Mouse (Mus musculus): Measurements from ENCODE around the gene Dusp7. TPM values are rescaled to one million over a fixed set of nuclear protein-coding genes. Genes with fewer than 3 reads are reported as not detected.

Dusp7 gene
- polyA plus RNA-seq, 1 experiment from 2014 or later: 44.9 TPM

GRCm38 (mm10) chr9:106340501-106341312 lies 27.7 kb upstream of the Dusp7 start:
- H3K27ac ChIP-seq: peak overlapping the region; percentile 93
- 13% methylated on average over 13 of the region's 13 CpGs for WGBS
- H3K36me3 ChIP-seq: 0 out of 2 replicates have a peak, but pooled peaks cover 5% of the 10 kb centered on the region
- peaks cover 91% of the 10 kb centered on the region for H3K4me1 ChIP-seq
- H3K4me3 ChIP-seq: peak overlapping the region; percentile 27
- peak; percentile 61 for DNase-seq (ENCODE audit: low spot score)
- no peaks in the 10 kb centered on the region for H3K27me3 ChIP-seq (ENCODE audit: low read depth, poor library complexity, severe bottlenecking)
- H3K9me3 ChIP-seq (replicated peaks): no peaks in the 10 kb centered on the region

DNA sequence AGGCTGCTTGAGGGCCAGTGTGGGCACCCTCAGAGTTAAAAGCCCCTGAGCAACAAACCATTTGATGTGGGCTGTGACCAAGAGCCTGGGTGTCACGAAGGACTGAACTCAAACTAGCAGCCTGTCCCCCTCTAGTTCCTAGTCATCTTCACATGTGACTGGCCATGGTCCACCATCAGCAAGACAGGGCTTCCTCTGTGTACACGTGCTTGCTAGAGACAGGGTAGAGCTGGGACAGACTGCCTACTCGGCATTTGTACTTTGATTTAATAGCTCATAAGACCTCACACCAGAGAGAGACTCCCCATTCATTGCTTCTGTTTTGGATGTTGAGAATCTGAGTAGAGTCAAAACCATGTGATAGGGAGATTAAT lies 27.1 kb upstream of the Dusp7 start:
- H3K4me3 ChIP-seq: peak overlapping the region; percentile 27; the same call in 1 of the 2 replicates
- 0 out of 2 replicates have a peak, but pooled peaks cover 5% of the 10 kb centered on the region for H3K36me3 ChIP-seq
- DNase-seq (ENCODE audit: low spot score): no peak
- WGBS: 27% methylated on average over 3 of the region's 3 CpGs
- H3K27me3 ChIP-seq (ENCODE audit: low read depth, poor library complexity, severe bottlenecking): no peaks in the 10 kb centered on the region
- H3K4me1 ChIP-seq: peaks cover 92% of the 10 kb centered on the region
- H3K9me3 ChIP-seq (replicated peaks): no peaks in the 10 kb centered on the region
- peak overlapping the region; percentile 93 for H3K27ac ChIP-seq

DNA sequence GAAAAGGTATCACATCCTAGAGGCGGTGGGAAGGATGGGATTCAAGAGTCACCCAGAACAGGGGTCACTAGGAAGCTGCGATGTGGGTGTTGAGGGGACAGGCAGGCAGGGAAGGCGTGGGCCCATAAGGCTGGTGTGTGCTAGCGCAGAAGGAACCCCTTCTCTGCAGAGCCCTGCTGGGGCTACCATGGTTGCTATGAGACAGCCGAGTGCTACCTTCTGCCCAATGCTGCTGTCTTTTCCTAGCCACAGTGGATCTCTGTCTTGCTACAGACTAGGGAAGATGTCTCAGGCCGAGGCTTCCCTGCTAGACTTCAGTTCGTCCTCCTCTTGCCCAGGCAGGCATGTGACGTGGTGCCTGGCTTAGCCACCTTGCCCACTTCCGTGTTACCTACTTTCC lies 25.9 kb upstream of the Dusp7 start:
- Histone ChIP-seq H3K27me3 (ENCODE audit: low read depth, poor library complexity, severe bottlenecking) (no peaks in the 10 kb centered on the region), H3K9me3 (replicated peaks) (no peaks in the 10 kb centered on the region), H3K4me3 (no peak overlapping the region), H3K36me3 (no peaks in the 10 kb centered on the region), H3K27ac (peak overlapping the region; percentile 93), H3K4me1 (peaks cover 87% of the 10 kb centered on the region)
- no peak for DNase-seq (ENCODE audit: low spot score)
- 92% methylated on average over 9 of the region's 9 CpGs for WGBS

GRCm38 (mm10) chr9:106345167-106345566 lies 23.3 kb upstream of the Dusp7 start:
- H3K36me3 ChIP-seq: no peaks in the 10 kb centered on the region
- H3K4me3 ChIP-seq: no peak overlapping the region
- 47% methylated on average over 6 of the region's 6 CpGs for WGBS
- H3K27me3 ChIP-seq (ENCODE audit: low read depth, poor library complexity, severe bottlenecking): no peaks in the 10 kb centered on the region
- H3K9me3 ChIP-seq (replicated peaks): no peaks in the 10 kb centered on the region
- no peak for DNase-seq (ENCODE audit: low spot score)
- peaks cover 87% of the 10 kb centered on the region for H3K4me1 ChIP-seq
- peak overlapping the region; percentile 79 for H3K27ac ChIP-seq

DNA sequence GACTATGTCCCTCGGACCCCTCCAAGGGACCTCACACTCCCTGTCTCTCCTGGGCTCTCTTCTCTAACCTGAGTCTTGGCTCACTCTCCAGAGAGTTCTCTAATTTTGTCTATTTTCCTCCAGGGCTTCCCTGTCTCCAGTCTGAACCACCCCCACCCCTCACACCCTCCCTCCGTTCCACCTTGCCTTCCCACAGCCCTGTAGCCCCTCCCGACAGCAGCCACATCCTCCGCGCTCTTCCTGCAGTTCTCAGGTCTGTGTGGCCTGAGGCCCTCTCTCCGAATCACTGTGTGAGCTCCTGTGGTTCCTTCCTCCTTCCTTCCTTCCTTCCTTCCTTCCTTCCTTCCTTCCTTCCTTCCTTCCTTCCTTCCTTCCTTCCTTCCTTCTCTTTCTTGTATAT lies 22.8 kb upstream of the Dusp7 start:
- no peaks in the 10 kb centered on the region for H3K36me3 ChIP-seq
- H3K27me3 ChIP-seq (ENCODE audit: low read depth, poor library complexity, severe bottlenecking): no peaks in the 10 kb centered on the region
- H3K9me3 ChIP-seq (replicated peaks): no peaks in the 10 kb centered on the region
- no peak overlapping the region for H3K4me3 ChIP-seq
- H3K27ac ChIP-seq: peak overlapping the region; percentile 79
- DNase-seq (ENCODE audit: low spot score): no peak
- peaks cover 87% of the 10 kb centered on the region for H3K4me1 ChIP-seq
- WGBS: 44% methylated on average over 6 of the region's 6 CpGs

DNA sequence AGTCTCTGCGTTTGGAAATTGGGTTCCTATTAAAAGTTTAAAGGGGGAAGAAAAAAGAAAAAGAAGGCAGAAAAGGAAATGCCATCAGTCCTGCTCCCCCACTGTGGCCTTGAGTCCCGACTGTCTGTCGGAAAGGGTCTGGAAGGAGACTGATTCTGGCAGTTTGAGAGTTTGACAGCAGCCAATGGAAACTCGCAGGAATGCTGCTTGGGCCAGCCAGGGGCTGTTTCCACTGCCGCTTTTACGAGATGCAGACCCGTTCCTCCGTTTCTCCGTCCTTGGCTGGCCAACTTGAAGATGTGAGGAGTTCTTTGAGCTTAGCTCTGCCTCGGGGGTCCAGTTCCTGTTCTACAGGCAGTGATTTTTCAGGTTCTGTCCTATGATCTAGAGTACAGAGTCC lies 20.2 kb upstream of the Dusp7 start:
- Histone ChIP-seq H3K4me1 (peaks cover 87% of the 10 kb centered on the region), H3K4me3 (no peak overlapping the region), H3K36me3 (peaks cover 8% of the 10 kb centered on the region; the same call in 1 of the 2 replicates), H3K9me3 (replicated peaks) (no peaks in the 10 kb centered on the region), H3K27ac (peak overlapping the region; percentile 98), H3K27me3 (ENCODE audit: low read depth, poor library complexity, severe bottlenecking) (no peaks in the 10 kb centered on the region)
- no peak for DNase-seq (ENCODE audit: low spot score)
- 41% methylated on average over 10 of the region's 10 CpGs for WGBS

GRCm38 (mm10) chr9:106349075-106349474 lies 19.4 kb upstream of the Dusp7 start:
- H3K9me3 ChIP-seq (replicated peaks): no peaks in the 10 kb centered on the region
- 71% methylated on average over 2 of the region's 2 CpGs for WGBS
- peaks cover 94% of the 10 kb centered on the region for H3K4me1 ChIP-seq
- no peak for DNase-seq (ENCODE audit: low spot score)
- H3K27me3 ChIP-seq (ENCODE audit: low read depth, poor library complexity, severe bottlenecking): no peaks in the 10 kb centered on the region
- no peak overlapping the region for H3K4me3 ChIP-seq
- H3K27ac ChIP-seq: peak overlapping the region; percentile 98
- peaks cover 8% of the 10 kb centered on the region; the same call in 1 of the 2 replicates for H3K36me3 ChIP-seq

DNA sequence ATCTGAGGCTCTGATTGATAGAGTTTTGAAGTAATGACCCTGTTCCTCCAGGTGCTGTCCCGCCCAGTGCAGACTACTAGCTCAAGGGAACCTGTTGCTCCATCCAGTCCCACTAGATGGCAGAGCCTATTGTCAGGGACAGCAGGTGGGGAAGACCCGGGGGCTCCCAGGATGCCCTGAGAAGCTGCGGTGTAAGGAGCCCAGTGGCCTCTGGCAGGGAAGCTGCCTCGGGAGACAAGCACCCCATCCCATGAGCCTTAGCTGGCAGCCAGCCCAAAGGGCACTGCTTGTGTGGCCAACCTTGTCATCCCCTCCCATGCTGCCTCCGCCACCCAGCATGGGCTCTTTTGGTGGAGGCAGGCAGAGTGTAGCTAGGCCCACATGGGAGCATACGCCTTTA lies 17.3 kb upstream of the Dusp7 start:
- Histone ChIP-seq H3K4me3 (no peak overlapping the region), H3K9me3 (replicated peaks) (no peaks in the 10 kb centered on the region), H3K27me3 (ENCODE audit: low read depth, poor library complexity, severe bottlenecking) (no peaks in the 10 kb centered on the region), H3K36me3 (peaks cover 8% of the 10 kb centered on the region; the same call in 1 of the 2 replicates), H3K4me1 (peaks cover 95% of the 10 kb centered on the region), H3K27ac (peak overlapping the region; percentile 98)
- DNase-seq (ENCODE audit: low spot score): no peak
- WGBS: 71% methylated on average over 6 of the region's 6 CpGs

DNA sequence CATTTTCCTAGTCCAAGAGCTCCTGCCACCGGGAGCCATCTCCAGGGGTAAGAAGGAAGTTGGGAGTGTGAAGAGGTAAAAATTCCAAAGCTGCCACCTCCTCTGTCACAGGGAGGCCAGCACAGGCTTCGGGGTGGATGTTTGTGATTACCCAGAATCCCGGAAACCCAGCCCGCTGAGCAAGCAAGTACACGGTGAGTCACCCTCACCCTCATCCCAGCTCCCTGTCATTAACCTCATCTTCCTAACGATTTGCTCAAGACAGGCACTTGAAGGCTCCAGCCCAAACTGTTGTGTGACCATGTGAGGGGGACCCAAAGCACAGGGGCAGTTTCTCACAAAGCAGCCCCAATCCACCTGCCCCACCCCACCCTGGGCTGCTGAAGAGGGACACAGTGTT lies 14.7 kb upstream of the Dusp7 start:
- 49% methylated on average over 6 of the region's 6 CpGs for WGBS
- H3K27ac ChIP-seq: peak overlapping the region; percentile 98
- H3K4me1 ChIP-seq: peaks cover 100% of the 10 kb centered on the region
- H3K36me3 ChIP-seq: peaks cover 8% of the 10 kb centered on the region; the same call in 1 of the 2 replicates
- no peaks in the 10 kb centered on the region for H3K27me3 ChIP-seq (ENCODE audit: low read depth, poor library complexity, severe bottlenecking)
- DNase-seq (ENCODE audit: low spot score): no peak
- H3K4me3 ChIP-seq: no peak overlapping the region
- H3K9me3 ChIP-seq (replicated peaks): no peaks in the 10 kb centered on the region

DNA sequence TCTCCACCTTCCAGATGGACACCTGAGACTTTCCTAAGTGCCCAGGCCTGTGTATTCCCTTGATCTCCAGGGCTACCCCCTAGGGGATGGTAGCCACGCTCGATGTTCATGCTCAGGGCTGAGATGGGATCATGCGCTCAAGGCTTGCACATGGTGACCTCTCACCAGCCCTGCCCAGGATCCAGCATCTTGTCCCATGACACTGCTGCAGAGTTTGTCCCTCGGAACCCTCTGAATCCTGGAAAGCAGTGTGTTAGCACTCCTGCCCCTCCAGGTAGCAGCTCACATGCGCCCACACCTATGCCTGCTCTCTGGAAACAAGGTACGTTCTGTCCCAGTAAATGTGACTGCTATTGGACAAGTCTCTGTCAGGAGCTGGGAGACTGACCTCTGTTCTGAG lies 13.6 kb upstream of the Dusp7 start:
- 83% methylated on average over 6 of the region's 6 CpGs for WGBS
- Histone ChIP-seq H3K36me3 (peaks cover 8% of the 10 kb centered on the region; the same call in 1 of the 2 replicates), H3K27me3 (ENCODE audit: low read depth, poor library complexity, severe bottlenecking) (no peaks in the 10 kb centered on the region), H3K4me3 (no peak overlapping the region), H3K27ac (peak overlapping the region; percentile 98), H3K4me1 (peaks cover 100% of the 10 kb centered on the region), H3K9me3 (replicated peaks) (no peaks in the 10 kb centered on the region)
- no peak for DNase-seq (ENCODE audit: low spot score)

GRCm38 (mm10) chr9:106355217-106355974 lies 13.0 kb upstream of the Dusp7 start:
- Histone ChIP-seq H3K36me3 (peaks cover 8% of the 10 kb centered on the region; the same call in 1 of the 2 replicates), H3K4me1 (peaks cover 100% of the 10 kb centered on the region), H3K27ac (peak overlapping the region; percentile 98), H3K27me3 (ENCODE audit: low read depth, poor library complexity, severe bottlenecking) (no peaks in the 10 kb centered on the region), H3K9me3 (replicated peaks) (no peaks in the 10 kb centered on the region), H3K4me3 (peak overlapping the region; percentile 34)
- WGBS: 52% methylated on average over 10 of the region's 10 CpGs
- DNase-seq (ENCODE audit: low spot score): no peak

- DNase-seq (ENCODE audit: low spot score): no peak
- Histone ChIP-seq H3K4me3 (peak overlapping the region; percentile 34), H3K4me1 (peaks cover 100% of the 10 kb centered on the region), H3K27ac (peak overlapping the region; percentile 98), H3K9me3 (replicated peaks) (no peaks in the 10 kb centered on the region), H3K36me3 (peaks cover 8% of the 10 kb centered on the region; the same call in 1 of the 2 replicates), H3K27me3 (ENCODE audit: low read depth, poor library complexity, severe bottlenecking) (no peaks in the 10 kb centered on the region)
These were observed 12.5 kb upstream of the Dusp7 start for GRCm38 (mm10) chr9:106355975-106356286.

DNA sequence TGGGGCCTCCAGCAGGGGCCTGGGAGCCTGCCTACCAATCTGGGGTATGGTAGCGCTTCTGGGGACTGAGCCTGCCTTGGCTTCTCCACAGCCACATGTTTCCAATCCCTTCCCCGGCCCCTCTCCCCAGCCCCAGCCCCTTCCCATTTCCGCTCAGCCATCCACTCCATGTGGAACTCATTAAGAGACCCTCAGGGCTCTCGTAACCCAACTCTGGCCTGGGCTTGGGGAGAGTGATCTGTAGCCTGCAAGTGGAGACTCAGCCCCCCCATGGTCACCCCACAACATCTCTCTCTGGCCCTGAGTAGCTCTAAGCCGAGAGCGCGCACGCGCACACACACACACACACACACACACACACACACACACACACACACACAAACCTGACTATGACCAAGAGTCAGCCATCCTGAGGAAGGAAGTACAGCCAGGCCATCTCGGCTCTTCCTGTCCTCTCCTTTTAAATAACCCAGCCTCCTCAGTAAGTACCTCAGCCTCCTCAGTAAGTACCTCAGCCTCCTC lies 12.0 kb upstream of the Dusp7 start:
- DNase-seq (ENCODE audit: low spot score): peak; percentile 93
- H3K9me3 ChIP-seq (replicated peaks): no peaks in the 10 kb centered on the region
- no peaks in the 10 kb centered on the region for H3K27me3 ChIP-seq (ENCODE audit: low read depth, poor library complexity, severe bottlenecking)
- H3K36me3 ChIP-seq: peaks cover 4% of the 10 kb centered on the region; the same call in 1 of the 2 replicates
- peak overlapping the region; percentile 98 for H3K27ac ChIP-seq
- WGBS: 8% methylated on average over 10 of the region's 10 CpGs
- peak overlapping the region; percentile 34 for H3K4me3 ChIP-seq
- peaks cover 100% of the 10 kb centered on the region for H3K4me1 ChIP-seq
